Mouse (Mus musculus) kidney, adult 2 months (tissue): ENCODE data around the gene Abhd17b. TPM values are rescaled to one million over a fixed set of nuclear protein-coding genes. Genes with fewer than 3 reads are reported as not detected.

Experiments
- DNase-seq: peaks from one replicate; pipeline ENCODE4 v3.0.0; 2021
- H3K27ac ChIP-seq: fragments of 200-500 bp; 2 replicates; pipeline ENCODE4 v1.5.1; 2012; ENCODE audit warnings: low read depth, low read length, control low read depth, inconsistent platforms; ENCODE audit not compliant: insufficient read depth
- H3K27me3 ChIP-seq: fragments of 200-500 bp; replicated peaks from 2 replicates; pipeline ENCODE4 v1.6.1; 2012; ENCODE audit warnings: mild to moderate bottlenecking, moderate library complexity, low read length, inconsistent platforms; ENCODE audit not compliant: control insufficient read depth, insufficient read depth
- H3K36me3 ChIP-seq: fragments of 200-500 bp; 2 replicates; pipeline ENCODE4 v1.6.1; 2012; ENCODE audit warnings: mild to moderate bottlenecking, moderate library complexity, low read length, inconsistent platforms; ENCODE audit not compliant: control insufficient read depth, insufficient read depth
- H3K4me1 ChIP-seq: fragments of 200-500 bp; 2 replicates; pipeline ENCODE4 v1.6.1; 2011; ENCODE audit warnings: low read length; ENCODE audit not compliant: control insufficient read depth, insufficient read depth
- H3K4me3 ChIP-seq: fragments of 200-500 bp; 2 replicates; pipeline ENCODE4 v1.5.1; 2011; ENCODE audit warnings: mild to moderate bottlenecking, low read depth, low read length, control low read depth; ENCODE audit not compliant: insufficient read depth
- CTCF ChIP-seq: fragments of 200-500 bp; conservative IDR thresholded peaks from 2 replicates; pipeline ENCODE4 v1.5.1; 2011; ENCODE audit warnings: low read depth, mild to moderate bottlenecking, control low read depth, low read length, moderate library complexity, mixed read lengths; ENCODE audit not compliant: insufficient read depth, insufficient read length
- POLR2A ChIP-seq: fragments of 200-500 bp; IDR thresholded peaks from one replicate; pipeline ENCODE4 v1.6.1; 2011; ENCODE audit warnings: low read depth, low read length, control low read depth
- WGBS: fragments of 180-500 bp; shearing (Covaris S2); methylation state at CpG from one replicate; pipeline ENCODE4 v1.1.7; 2018; 5-methylcytosine and 5-hydroxymethylcytosine counted together
- polyA plus RNA-seq: library from polyadenylated mRNA; depleted of rRNA; stranded (reverse); fragments of >200 nt; gene quantifications from 2 replicates; pipeline ENCODE4 v1.2.3, GENCODE M21; 2012; rRNA removed

Abhd17b gene
- polyA plus RNA-seq: 10.5 and 11.1 TPM in 2 replicates

- TF ChIP-seq POLR2A: no peak
- TF ChIP-seq CTCF: no peak
- WGBS: 3% methylated on average over 95 of the region's 105 CpGs
- H3K27ac ChIP-seq: peak within 1 kb of the TSS; percentile 94
Measured at GRCm38 (mm10) chr19:21653172-21653981, at the start of gene Abhd17b. TSS of gene Abhd17b (plus strand) at chr19:21653185.

GRCm38 (mm10) chr19:21603836-21604235 lies 49.1 kb upstream of the Abhd17b start:
- Histone ChIP-seq H3K4me3 (no peak overlapping the region), H3K36me3 (no peaks in the 10 kb centered on the region), H3K4me1 (peaks cover 8% of the 10 kb centered on the region), H3K27me3 (no peaks in the 10 kb centered on the region), H3K27ac (no peak overlapping the region)
- DNase-seq: peak; percentile 38
- WGBS: 47% methylated on average over 3 of the region's 3 CpGs
- TF ChIP-seq POLR2A (no peak), CTCF (no peak)

More at GRCm38 (mm10) chr19:21653172-21653981, at the start of gene Abhd17b:
- no peaks in the 10 kb centered on the region for H3K36me3 ChIP-seq
- peaks cover 5% of the 10 kb centered on the region; the same call in 1 of the 2 replicates for H3K4me1 ChIP-seq
- H3K27me3 ChIP-seq: no peaks in the 10 kb centered on the region
- peak within 1 kb of the TSS; percentile 67 for H3K4me3 ChIP-seq
- peak; percentile 57 for DNase-seq

DNA sequence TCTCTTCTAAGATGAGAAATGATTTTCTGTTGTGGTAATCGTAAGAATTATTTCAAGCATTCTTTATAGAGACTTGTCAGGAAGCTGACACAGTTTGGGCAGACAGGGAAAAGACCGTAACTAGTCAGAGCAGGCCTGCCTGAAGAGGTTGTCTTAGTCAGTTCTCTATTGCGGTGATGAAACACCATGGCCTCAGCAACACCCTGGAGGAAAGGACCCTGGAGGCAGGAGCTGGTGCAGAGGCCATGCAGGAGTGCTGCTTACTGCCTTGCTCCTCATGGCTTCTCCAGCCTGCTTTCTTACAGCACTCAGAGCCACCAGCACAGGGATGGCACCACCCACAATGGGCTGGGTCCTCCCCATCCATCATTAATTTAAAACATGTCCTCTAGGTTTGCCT lies 47.7 kb upstream of the Abhd17b start:
- 83% methylated on average over 3 of the region's 3 CpGs for WGBS
- H3K27ac ChIP-seq: no peak overlapping the region
- H3K4me3 ChIP-seq: no peak overlapping the region
- H3K27me3 ChIP-seq: no peaks in the 10 kb centered on the region
- H3K4me1 ChIP-seq: no peaks in the 10 kb centered on the region
- no peak for DNase-seq
- TF ChIP-seq CTCF (no peak), POLR2A (no peak)
- H3K36me3 ChIP-seq: no peaks in the 10 kb centered on the region

DNA sequence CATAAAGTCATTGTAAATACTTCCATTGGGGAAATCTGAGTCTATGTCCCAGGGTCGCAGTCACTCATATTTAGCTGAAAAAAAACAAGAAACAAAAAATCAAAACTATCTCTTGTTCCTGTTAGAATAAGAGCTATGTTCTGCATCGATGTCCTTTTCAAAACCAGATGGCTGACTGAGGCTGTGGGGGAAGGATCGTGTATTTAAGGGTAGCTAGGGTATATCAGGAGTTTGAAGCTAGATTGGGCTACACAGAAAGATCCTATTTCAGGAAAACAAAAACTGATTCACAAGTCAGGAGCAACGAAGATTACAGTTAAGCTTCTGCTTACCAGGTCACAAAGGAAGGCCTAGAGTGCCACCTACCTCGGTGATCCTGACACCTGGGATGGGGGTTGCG lies 42.7 kb upstream of the Abhd17b start:
- Histone ChIP-seq H3K4me3 (no peak overlapping the region), H3K27ac (no peak overlapping the region), H3K4me1 (no peaks in the 10 kb centered on the region), H3K36me3 (no peaks in the 10 kb centered on the region), H3K27me3 (no peaks in the 10 kb centered on the region)
- TF ChIP-seq POLR2A: no peak
- no peak for TF ChIP-seq CTCF
- DNase-seq: no peak
- 74% methylated on average over 6 of the region's 6 CpGs for WGBS

DNA sequence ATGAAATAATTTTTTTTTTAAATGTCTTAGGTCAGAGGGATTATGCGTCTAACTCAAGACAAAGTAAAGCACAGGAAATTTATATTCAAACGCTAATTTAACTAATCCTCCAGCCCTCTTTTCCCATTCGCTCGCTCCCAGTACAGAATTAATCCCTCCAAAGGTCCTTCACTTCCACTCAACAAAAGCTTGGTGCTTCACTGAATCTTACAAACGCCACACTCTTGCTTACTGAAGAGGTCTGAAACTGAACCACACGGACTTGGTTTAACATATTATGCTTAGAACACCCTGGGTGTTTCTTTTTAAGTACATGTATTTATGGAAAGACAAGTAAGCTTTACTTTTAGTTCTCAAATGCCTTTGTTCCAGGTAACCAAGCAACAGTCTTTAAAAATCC lies 41.7 kb upstream of the Abhd17b start:
- WGBS: 81% methylated on average over 6 of the region's 6 CpGs
- Histone ChIP-seq H3K27ac (no peak overlapping the region), H3K27me3 (no peaks in the 10 kb centered on the region), H3K36me3 (no peaks in the 10 kb centered on the region), H3K4me3 (no peak overlapping the region), H3K4me1 (no peaks in the 10 kb centered on the region; the same call in 1 of the 2 replicates)
- TF ChIP-seq CTCF (no peak), POLR2A (no peak)
- DNase-seq: no peak

DNA sequence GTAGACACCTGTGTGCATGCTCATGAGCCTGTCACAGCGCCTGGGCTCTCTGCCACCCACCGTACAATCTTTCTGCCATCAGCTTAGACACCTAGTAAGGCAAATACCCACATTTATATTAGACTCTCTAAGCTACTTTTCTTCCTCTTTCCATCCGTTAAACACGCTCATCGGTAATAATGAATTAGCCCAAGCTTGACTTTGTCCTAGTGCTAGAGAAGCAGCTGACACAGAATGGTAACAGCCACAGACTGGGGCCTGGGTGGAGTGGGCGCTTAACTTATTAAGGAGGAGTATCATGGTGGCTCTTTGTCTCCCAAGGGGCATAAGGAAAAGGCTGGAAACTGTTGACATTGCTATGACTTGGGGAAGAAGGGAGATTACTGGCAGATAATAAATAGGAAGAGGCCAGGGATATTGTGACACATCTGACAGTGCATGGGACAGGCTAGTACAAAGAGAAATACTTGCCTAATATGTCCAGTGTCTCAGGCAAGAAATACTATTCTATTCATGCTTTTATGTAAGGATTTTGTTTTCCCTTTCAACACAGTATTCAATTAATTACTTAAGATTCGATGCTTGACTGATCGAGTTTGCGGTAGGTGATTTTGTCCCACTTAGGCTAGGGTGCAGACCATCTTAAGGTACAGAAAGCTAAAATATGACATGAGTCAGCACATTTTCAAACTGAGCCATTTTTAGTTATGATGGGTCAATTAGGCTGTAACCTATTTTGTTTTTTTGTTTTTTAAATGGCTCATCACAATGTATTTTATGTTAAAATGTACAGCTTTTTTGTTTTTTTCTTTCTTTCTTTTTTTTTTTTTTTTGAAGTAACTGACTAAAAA lies 41.0 kb upstream of the Abhd17b start:
- TF ChIP-seq CTCF: no peak
- no peak for TF ChIP-seq POLR2A
- no peaks in the 10 kb centered on the region for H3K27me3 ChIP-seq
- no peak overlapping the region for H3K4me3 ChIP-seq
- no peaks in the 10 kb centered on the region; the same call in 1 of the 2 replicates for H3K4me1 ChIP-seq
- 88% methylated on average over 9 of the region's 9 CpGs for WGBS
- DNase-seq: no peak
- no peak overlapping the region for H3K27ac ChIP-seq
- no peaks in the 10 kb centered on the region for H3K36me3 ChIP-seq

GRCm38 (mm10) chr19:21615801-21616200 lies 37.2 kb upstream of the Abhd17b start:
- Histone ChIP-seq H3K36me3 (no peaks in the 10 kb centered on the region), H3K4me1 (no peaks in the 10 kb centered on the region; the same call in 1 of the 2 replicates), H3K27ac (no peak overlapping the region), H3K27me3 (no peaks in the 10 kb centered on the region), H3K4me3 (no peak overlapping the region)
- TF ChIP-seq POLR2A (no peak), CTCF (no peak)
- 79% methylated on average over 3 of the region's 3 CpGs for WGBS
- DNase-seq: no peak
